Mouse (Mus musculus): ENCODE measurements around the gene Rtl1.

The Rtl1 gene

GRCm38 (mm10) chr12:109600230-109600629 is at the start of gene Rtl1:
Rtl1 (minus strand) TSS chr12:109600330.
- DNase-seq = no peak

- DNase-seq = no peak
Observed at GRCm38 (mm10) chr12:109640560-109641167, 40.5 kb upstream of the Rtl1 start.

GRCm38 (mm10) chr12:109632035-109632434 is 31.9 kb upstream of the Rtl1 start:
- DNase-seq = no peak

GRCm38 (mm10) chr12:109628887-109629286 is 28.8 kb upstream of the Rtl1 start:
- no peak for DNase-seq

- no peak for DNase-seq
Observed at GRCm38 (mm10) chr12:109626910-109627309, 26.8 kb upstream of the Rtl1 start.

- DNase-seq = no peak
Observed at GRCm38 (mm10) chr12:109620196-109620595, 20.1 kb upstream of the Rtl1 start.

- peak; percentile 0 for DNase-seq
Observed at GRCm38 (mm10) chr12:109617993-109618392, 17.9 kb upstream of the Rtl1 start.

- DNase-seq = no peak
Observed at GRCm38 (mm10) chr12:109617126-109617525, 17.0 kb upstream of the Rtl1 start.

- peak; percentile 39 for DNase-seq
Observed at GRCm38 (mm10) chr12:109615371-109615770, 15.2 kb upstream of the Rtl1 start.

- no peak for DNase-seq
Observed at GRCm38 (mm10) chr12:109614416-109614815, 14.3 kb upstream of the Rtl1 start.

- DNase-seq = no peak
Observed at GRCm38 (mm10) chr12:109612392-109613385, 12.6 kb upstream of the Rtl1 start.

- no peak for DNase-seq
Observed at GRCm38 (mm10) chr12:109608576-109609440, 8.7 kb upstream of the Rtl1 start.

GRCm38 (mm10) chr12:109607953-109608352 is 7.8 kb upstream of the Rtl1 start:
- no peak for DNase-seq

GRCm38 (mm10) chr12:109607191-109607590 is 7.1 kb upstream of the Rtl1 start:
- no peak for DNase-seq

GRCm38 (mm10) chr12:109604982-109605721 is 5.0 kb upstream of the Rtl1 start:
- no peak for DNase-seq

GRCm38 (mm10) chr12:109598551-109599250 is 1.4 kb downstream of the Rtl1 start:
- DNase-seq = no peak

GRCm38 (mm10) chr12:109596726-109597125 is 3.4 kb downstream of the Rtl1 start:
- no peak for DNase-seq

GRCm38 (mm10) chr12:109596232-109596631 is 3.9 kb downstream of the Rtl1 start:
- no peak for DNase-seq

GRCm38 (mm10) chr12:109595753-109596152 is 4.4 kb downstream of the Rtl1 start:
- no peak for DNase-seq

- no peak for DNase-seq
Observed at GRCm38 (mm10) chr12:109594961-109595360, 5.2 kb downstream of the Rtl1 start.

- DNase-seq = peak; percentile 41
Observed at GRCm38 (mm10) chr12:109582185-109582584, 17.9 kb downstream of the Rtl1 start.

- no peak for DNase-seq
Observed at GRCm38 (mm10) chr12:109572259-109572658, 27.9 kb downstream of the Rtl1 start.

Measured in right cerebral cortex, adult 18-20 months (tissue).